Mouse (Mus musculus): Measurements from ENCODE around the gene Ostm1. TPM values are rescaled to one million over a fixed set of nuclear protein-coding genes. Genes with fewer than 3 reads are reported as not detected.

Ostm1 gene
- polyA plus RNA-seq, 1 experiment = not detected

- TF ChIP-seq POLR2A (IDR thresholded peaks at IDR 0.05; ENCODE audit: insufficient read depth, low read depth, low read length) = no peak
- TF ChIP-seq CTCF (IDR thresholded peaks at IDR 0.05; ENCODE audit: insufficient read depth, low read depth, low read length) = no peak
- no peak overlapping the region for H3K27ac ChIP-seq (ENCODE audit: insufficient read depth, low read depth, low read length)
- 33% methylated on average over 8 of the region's 8 CpGs for WGBS
- no peaks in the 10 kb centered on the region for H3K4me1 ChIP-seq (ENCODE audit: control insufficient read depth, insufficient read depth, low read length)
- H3K4me3 ChIP-seq (ENCODE audit: insufficient read depth, low read depth, low read length) = no peak overlapping the region
Observed at GRCm38 (mm10) chr10:42697007-42697406, 113.4 kb downstream of the Ostm1 start.

- 94% methylated on average over 9 of the region's 9 CpGs for WGBS
- no peak for TF ChIP-seq POLR2A (IDR thresholded peaks at IDR 0.05; ENCODE audit: insufficient read depth, low read depth, low read length)
- no peak for TF ChIP-seq CTCF (IDR thresholded peaks at IDR 0.05; ENCODE audit: insufficient read depth, low read depth, low read length)
Observed at GRCm38 (mm10) chr10:42698375-42698774, 114.8 kb downstream of the Ostm1 start.

GRCm38 (mm10) chr10:42698994-42699393, 115.4 kb downstream of the Ostm1 start:
- H3K4me1 ChIP-seq (ENCODE audit: control insufficient read depth, insufficient read depth, low read length) = no peaks in the 10 kb centered on the region
- TF ChIP-seq POLR2A (IDR thresholded peaks at IDR 0.05; ENCODE audit: insufficient read depth, low read depth, low read length) (no peak), CTCF (IDR thresholded peaks at IDR 0.05; ENCODE audit: insufficient read depth, low read depth, low read length) (no peak)
- H3K4me3 ChIP-seq (ENCODE audit: insufficient read depth, low read depth, low read length) = no peak overlapping the region
- 93% methylated on average over 8 of the region's 8 CpGs for WGBS
- no peak overlapping the region for H3K27ac ChIP-seq (ENCODE audit: insufficient read depth, low read depth, low read length)

More at GRCm38 (mm10) chr10:42698375-42698774, 114.8 kb downstream of the Ostm1 start:
- Histone ChIP-seq H3K27ac (ENCODE audit: insufficient read depth, low read depth, low read length) (no peak overlapping the region), H3K4me3 (ENCODE audit: insufficient read depth, low read depth, low read length) (no peak overlapping the region), H3K4me1 (ENCODE audit: control insufficient read depth, insufficient read depth, low read length) (no peaks in the 10 kb centered on the region)

- H3K4me1 ChIP-seq (ENCODE audit: control insufficient read depth, insufficient read depth, low read length) = no peaks in the 10 kb centered on the region
- no peak overlapping the region for H3K27ac ChIP-seq (ENCODE audit: insufficient read depth, low read depth, low read length)
- no peak overlapping the region for H3K4me3 ChIP-seq (ENCODE audit: insufficient read depth, low read depth, low read length)
- WGBS = 86% methylated on average over 2 of the region's 2 CpGs
- TF ChIP-seq POLR2A (IDR thresholded peaks at IDR 0.05; ENCODE audit: insufficient read depth, low read depth, low read length) (no peak), CTCF (IDR thresholded peaks at IDR 0.05; ENCODE audit: insufficient read depth, low read depth, low read length) (no peak)
Observed at GRCm38 (mm10) chr10:42702111-42702510, 118.5 kb downstream of the Ostm1 start.

GRCm38 (mm10) chr10:42714676-42715075, 131.1 kb downstream of the Ostm1 start:
- no peak overlapping the region for H3K27ac ChIP-seq (ENCODE audit: insufficient read depth, low read depth, low read length)
- TF ChIP-seq POLR2A (IDR thresholded peaks at IDR 0.05; ENCODE audit: insufficient read depth, low read depth, low read length) (no peak), CTCF (IDR thresholded peaks at IDR 0.05; ENCODE audit: insufficient read depth, low read depth, low read length) (no peak)
- H3K4me3 ChIP-seq (ENCODE audit: insufficient read depth, low read depth, low read length) = no peak overlapping the region
- H3K4me1 ChIP-seq (ENCODE audit: control insufficient read depth, insufficient read depth, low read length) = peaks cover 6% of the 10 kb centered on the region; the same call in 1 of the 2 replicates
- WGBS = 27% methylated on average over 9 of the region's 9 CpGs

GRCm38 (mm10) chr10:42715366-42716035, 131.9 kb downstream of the Ostm1 start:
- Histone ChIP-seq H3K27ac (ENCODE audit: insufficient read depth, low read depth, low read length) (no peak overlapping the region), H3K4me3 (ENCODE audit: insufficient read depth, low read depth, low read length) (no peak overlapping the region), H3K4me1 (ENCODE audit: control insufficient read depth, insufficient read depth, low read length) (peaks cover 6% of the 10 kb centered on the region; the same call in 1 of the 2 replicates)
- TF ChIP-seq POLR2A (IDR thresholded peaks at IDR 0.05; ENCODE audit: insufficient read depth, low read depth, low read length) (no peak), CTCF (IDR thresholded peaks at IDR 0.05; ENCODE audit: insufficient read depth, low read depth, low read length) (no peak)
- WGBS = 23% methylated on average over 19 of the region's 19 CpGs

GRCm38 (mm10) chr10:42722116-42722515, 138.5 kb downstream of the Ostm1 start:
- Histone ChIP-seq H3K4me1 (ENCODE audit: control insufficient read depth, insufficient read depth, low read length) (no peaks in the 10 kb centered on the region), H3K4me3 (ENCODE audit: insufficient read depth, low read depth, low read length) (no peak overlapping the region), H3K27ac (ENCODE audit: insufficient read depth, low read depth, low read length) (no peak overlapping the region)
- no peak for TF ChIP-seq POLR2A (IDR thresholded peaks at IDR 0.05; ENCODE audit: insufficient read depth, low read depth, low read length)
- TF ChIP-seq CTCF (IDR thresholded peaks at IDR 0.05; ENCODE audit: insufficient read depth, low read depth, low read length) = no peak
- 96% methylated on average over 5 of the region's 5 CpGs for WGBS

GRCm38 (mm10) chr10:42723275-42724232, 139.9 kb downstream of the Ostm1 start:
- no peaks in the 10 kb centered on the region for H3K4me1 ChIP-seq (ENCODE audit: control insufficient read depth, insufficient read depth, low read length)
- WGBS = 70% methylated on average over 13 of the region's 13 CpGs
- no peak overlapping the region for H3K4me3 ChIP-seq (ENCODE audit: insufficient read depth, low read depth, low read length)
- no peak overlapping the region for H3K27ac ChIP-seq (ENCODE audit: insufficient read depth, low read depth, low read length)
- TF ChIP-seq CTCF (IDR thresholded peaks at IDR 0.05; ENCODE audit: insufficient read depth, low read depth, low read length) (no peak), POLR2A (IDR thresholded peaks at IDR 0.05; ENCODE audit: insufficient read depth, low read depth, low read length) (no peak)

GRCm38 (mm10) chr10:42729607-42730006, 146.0 kb downstream of the Ostm1 start:
- Histone ChIP-seq H3K4me3 (ENCODE audit: insufficient read depth, low read depth, low read length) (no peak overlapping the region), H3K4me1 (ENCODE audit: control insufficient read depth, insufficient read depth, low read length) (no peaks in the 10 kb centered on the region), H3K27ac (ENCODE audit: insufficient read depth, low read depth, low read length) (no peak overlapping the region)
- 52% methylated on average over 2 of the region's 2 CpGs for WGBS
- no peak for TF ChIP-seq CTCF (IDR thresholded peaks at IDR 0.05; ENCODE audit: insufficient read depth, low read depth, low read length)
- TF ChIP-seq POLR2A (IDR thresholded peaks at IDR 0.05; ENCODE audit: insufficient read depth, low read depth, low read length) = no peak
